Mouse (Mus musculus): ENCODE data around the gene Ttc8. TPM values are rescaled to one million over a fixed set of nuclear protein-coding genes. Genes with fewer than 3 reads are reported as not detected.

Gene Ttc8
- polyA plus RNA-seq, 1 experiment: 83.6 TPM

DNA sequence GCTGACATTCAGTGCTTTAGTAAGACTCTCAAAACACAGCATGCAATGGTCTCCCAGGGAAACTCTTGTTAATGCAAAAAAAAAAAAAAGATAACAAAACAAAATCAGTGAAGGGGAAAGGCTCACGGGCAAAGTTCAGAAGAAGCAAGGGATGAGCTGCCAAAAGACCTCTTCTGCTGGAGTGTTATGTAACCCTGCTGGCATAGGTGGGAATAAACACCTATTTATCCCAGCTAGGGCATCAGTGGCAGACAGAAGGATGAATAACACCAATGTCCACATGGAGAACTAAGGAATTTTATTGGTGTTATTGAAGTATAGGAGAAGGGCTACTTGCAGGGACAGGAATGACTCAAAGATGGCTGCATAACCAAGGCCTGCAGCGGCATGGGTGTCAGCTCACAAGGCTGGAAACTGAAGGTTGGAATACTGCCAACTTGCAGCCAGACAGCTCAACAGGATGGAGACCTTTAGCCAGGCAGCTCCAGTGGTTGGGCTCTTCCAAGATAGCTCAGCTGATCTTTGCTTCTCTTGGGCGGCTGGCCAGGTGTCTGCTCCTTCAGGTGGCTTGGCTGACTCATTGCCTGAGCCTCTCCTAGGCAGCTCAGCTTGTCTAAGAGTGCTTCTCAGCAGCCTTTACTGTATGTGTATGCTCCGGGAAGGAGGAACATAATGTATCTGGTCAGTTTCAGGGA lies 45.2 kb downstream of the Ttc8 start:
- no peak for DNase-seq (ENCODE audit: extremely low spot score in 1 of 2, low spot score in 1 of 2)

DNA sequence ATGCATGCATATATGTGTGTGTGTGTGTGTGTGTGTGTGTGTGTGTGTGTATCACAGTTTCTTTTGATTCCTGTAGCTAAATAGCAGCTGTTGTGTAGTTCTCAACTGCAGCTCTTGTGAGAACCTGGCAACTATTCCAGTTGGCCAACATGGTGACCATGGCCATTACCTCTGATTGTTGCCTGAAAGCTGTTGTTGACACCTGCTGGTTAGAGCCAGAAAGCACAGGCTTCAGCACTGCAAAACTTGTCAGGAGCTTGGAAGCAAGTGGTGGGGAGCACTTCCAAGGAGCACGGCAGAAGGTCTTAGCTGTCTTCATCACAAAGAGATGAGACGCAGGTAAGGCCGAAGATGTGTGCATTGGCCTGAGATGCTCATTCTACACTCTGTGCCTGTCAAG lies 51.9 kb downstream of the Ttc8 start:
- no peak for DNase-seq (ENCODE audit: extremely low spot score in 1 of 2, low spot score in 1 of 2)

DNA sequence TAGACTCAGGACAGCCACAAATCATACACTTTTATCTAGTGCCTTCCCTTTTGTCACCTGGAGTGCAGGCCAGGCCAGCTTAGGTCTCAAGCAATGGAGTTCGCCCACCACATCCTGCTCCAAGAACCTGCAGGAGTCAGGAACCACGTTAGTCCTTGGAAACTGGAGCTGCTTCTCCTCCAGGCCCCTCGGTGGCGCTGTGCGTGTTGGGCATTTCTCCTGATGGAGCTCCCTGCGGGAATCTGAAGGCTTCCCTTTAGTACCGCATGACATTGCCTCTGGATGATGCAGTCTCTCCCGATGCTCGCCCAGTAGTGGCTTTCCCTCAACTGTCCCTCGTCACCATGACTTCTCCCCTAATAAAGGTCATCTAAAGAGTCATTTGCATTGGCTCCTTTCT lies 53.1 kb downstream of the Ttc8 start:
- DNase-seq (ENCODE audit: extremely low spot score in 1 of 2, low spot score in 1 of 2): no peak

DNA sequence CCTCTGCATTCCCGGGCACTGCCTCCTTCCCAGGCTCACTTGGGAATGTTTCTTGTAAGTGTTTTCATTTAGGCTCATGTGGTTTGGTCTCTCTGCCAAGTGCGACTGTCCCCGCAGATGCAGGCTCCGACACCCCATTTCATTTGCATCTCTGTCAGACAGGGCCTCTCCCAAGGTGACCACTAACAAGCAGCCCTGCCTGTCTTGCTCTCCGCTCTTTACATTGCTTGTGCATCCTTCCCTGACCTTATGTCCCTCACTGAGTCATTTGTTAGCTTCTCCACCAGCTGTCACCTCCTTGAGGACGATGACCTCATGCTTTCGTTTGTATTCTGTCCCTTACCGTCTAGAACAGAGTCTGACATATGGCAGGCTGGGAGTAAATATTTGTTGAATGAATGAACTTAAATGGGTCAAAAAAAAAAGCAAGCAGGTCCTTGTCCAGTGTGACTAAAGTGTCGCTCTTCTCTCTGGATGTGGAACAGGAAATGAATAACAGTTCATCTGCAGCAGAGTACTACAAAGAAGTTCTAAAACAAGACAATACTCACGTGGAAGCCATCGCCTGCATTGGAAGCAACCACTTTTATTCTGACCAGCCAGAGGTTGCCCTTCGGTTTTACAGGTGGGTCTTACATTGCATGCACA lies 53.9 kb downstream of the Ttc8 start:
- DNase-seq (ENCODE audit: extremely low spot score in 1 of 2, low spot score in 1 of 2): no peak

DNA sequence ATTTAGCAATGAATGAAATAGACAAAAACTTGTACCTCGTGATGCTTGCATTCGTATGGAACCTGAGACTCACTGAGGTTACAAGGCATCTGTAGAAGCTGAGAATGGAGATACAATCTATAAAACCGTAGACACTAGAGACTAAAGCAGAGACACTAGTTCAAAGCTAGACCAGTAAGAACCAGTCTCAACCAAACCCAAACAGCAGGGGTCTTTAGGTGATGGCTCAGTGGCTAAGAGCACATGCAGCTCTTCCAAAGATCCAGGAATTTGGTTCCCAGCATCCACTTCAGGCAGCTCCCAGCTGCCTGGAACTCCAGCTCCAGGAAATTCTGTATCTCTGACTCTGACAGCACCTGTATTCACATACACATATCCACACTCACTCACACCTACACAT lies 60.7 kb downstream of the Ttc8 start:
- DNase-seq (ENCODE audit: extremely low spot score in 1 of 2, low spot score in 1 of 2): no peak

DNA sequence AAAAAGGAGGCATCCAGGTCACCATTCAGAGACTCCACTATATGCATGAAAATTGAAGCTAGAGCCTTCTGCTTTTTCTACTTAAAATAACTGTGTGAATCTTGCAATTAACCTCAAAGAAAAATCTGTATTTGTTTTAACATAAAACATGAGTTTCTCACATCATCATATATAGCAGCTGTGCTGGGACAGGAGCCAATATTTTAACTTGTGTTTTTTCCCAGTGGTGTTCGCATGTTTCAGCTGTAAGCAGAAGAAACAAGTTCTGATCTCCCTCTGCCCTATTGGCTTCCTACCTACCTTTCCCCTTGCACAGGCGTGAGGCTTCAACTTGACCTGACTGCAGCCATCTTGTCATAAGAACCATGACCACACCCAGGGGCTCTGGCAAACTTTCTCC lies 64.4 kb downstream of the Ttc8 start:
- peak in 1 of 2 experiments; percentile 47 for DNase-seq (ENCODE audit: extremely low spot score in 1 of 2, low spot score in 1 of 2)

DNA sequence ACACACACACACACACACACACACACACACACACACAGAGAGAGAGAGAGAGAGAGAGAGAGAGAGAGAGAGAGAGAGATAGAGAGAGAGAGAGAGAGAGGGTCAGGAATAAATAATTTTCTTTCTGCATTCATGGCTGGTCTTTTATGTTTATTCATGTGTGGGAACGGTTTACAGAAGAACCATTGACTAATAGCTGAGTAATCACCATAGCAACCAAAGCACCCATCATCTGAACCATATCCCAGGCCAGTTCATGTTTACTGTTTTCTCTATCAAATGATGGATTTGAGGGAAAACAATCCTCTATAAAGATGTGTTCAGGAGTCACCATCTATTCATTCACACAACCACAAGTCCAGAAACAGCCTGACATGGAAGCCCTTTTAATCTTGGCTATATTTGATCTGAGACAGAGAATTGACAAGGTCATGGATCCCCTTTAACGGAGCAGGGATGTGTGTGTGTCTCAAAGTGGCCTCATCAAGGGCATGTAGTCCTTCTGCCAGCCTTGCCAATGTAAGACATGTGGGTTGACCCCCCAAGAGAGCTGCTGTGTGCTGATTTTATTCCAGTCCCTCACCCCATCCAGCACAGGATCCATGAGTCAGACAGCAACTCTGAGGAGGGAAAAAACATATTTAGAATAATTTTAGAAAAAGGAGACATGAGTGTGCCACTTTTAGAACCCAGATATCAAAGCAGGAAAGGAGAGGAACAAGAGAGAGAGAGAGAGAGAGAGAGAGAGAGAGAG lies 70.9 kb downstream of the Ttc8 start:
- peak; percentile 32 to 52 for DNase-seq (ENCODE audit: extremely low spot score in 1 of 2, low spot score in 1 of 2)

DNA sequence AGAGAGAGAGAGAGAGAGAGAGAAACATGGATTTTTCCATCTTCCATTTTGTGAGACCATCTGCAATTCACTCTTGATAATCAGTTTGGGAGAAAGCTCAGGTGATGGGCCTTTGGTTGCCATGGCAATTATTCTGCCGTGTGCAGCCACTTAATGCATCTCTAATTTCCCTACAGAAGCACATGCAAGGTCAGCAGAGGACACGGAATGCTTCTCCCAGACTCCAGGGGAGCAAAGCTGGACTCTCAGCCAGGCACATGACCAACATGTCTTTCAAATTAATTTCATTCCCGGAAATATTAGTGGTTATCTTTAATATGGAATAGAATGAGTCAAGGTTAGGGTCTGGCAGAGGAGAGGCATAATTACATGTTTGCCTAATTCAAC lies 71.4 kb downstream of the Ttc8 start:
- DNase-seq (ENCODE audit: extremely low spot score in 1 of 2, low spot score in 1 of 2): no peak

DNA sequence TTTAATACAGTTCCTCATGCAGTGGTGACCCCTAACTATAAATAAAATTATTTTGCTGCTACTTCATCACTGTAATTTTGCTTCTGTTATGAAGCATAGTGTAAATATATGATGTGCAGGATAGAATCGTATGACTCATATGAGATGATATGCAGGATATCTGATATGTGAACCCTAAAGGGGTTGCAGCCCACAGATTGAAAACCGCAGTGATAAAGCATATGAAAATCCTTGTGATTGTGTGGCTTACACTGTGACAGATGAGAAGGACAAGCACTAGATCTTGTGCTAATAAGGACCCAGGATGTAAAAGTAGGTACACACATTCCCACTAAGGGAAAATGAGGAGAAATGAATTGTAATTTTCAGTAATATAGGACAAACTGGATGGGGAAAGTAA lies 73.4 kb downstream of the Ttc8 start:
- DNase-seq (ENCODE audit: extremely low spot score in 1 of 2, low spot score in 1 of 2): no peak

DNA sequence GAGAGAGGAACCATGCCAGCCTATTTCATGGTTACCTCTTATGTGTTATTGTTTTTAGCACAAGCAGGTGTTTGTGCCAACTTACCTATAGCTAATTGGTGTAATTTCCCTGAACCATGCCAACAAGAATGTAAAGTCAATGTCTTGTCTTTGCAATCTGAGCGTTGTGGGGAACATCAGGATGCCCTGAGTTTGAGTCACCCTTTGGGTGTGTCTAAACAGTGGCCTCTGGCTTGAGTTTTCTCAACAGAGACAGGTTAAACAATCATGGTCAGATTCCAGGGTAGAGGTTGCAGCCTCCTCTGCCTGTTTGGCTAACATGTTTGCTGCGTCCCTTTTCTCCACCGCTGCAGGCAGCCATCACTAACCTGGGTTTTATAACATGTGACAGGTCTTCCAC lies 74.0 kb downstream of the Ttc8 start:
- no peak for DNase-seq (ENCODE audit: extremely low spot score in 1 of 2, low spot score in 1 of 2)

DNA sequence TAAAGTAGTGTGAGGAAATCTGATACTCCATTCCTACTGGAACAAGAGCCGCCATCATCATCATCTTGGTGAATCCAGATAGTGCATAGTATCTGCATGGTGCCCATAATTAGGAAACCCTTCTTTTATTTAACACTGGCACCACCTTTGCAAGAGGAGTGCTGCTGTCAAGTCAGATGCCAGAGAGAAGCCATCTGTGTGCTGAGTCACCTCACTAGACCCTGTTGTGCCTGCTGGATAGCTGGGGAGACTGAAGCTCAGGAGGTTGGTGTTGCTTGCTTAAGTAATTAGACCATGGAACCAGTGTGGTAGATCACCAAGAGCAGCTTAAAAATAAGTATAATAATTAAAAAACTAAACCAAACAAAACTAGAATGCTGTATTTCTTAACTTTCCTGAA lies 75.5 kb downstream of the Ttc8 start:
- peak in 1 of 2 experiments; percentile 50 for DNase-seq (ENCODE audit: extremely low spot score in 1 of 2, low spot score in 1 of 2)

DNA sequence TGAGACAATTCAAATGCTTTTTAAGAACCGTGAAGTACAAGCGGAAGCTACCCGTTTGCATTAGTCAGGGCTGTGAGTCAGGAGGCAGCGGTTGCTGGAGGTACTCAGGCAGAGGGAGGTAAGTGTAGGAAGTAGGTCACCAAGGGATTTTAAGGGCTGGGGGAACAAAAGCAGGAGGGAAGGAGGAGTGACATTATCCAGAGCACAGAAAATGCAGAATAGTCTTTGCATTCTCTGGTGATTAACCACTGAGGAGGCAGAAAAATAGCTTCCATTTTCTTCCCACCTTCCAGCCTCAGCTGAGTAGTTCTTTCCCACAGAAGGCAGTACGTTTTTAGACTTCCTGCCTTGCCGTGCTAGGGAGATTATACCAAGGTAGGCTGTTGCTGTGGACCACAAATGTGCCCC lies 76.2 kb downstream of the Ttc8 start:
- peak in 1 of 2 experiments; percentile 76 for DNase-seq (ENCODE audit: extremely low spot score in 1 of 2, low spot score in 1 of 2)

DNA sequence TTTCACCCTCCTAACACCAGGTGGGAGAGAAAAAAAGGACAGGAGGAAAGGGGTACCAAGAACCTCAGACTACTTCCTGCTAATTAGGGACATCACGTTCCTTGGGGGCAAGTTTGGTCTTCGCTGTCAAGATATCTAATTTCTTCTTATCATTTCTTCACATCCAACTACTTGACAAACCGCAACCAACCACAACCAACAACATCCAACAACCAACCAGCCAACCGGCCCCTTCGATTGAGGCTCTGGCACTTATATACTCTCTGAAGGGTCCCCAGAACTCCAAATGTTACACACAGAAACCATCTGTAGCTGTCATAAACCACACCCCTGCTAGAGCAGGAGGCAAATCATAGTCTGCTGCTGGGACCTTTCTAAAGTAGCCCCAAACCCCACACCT lies 76.7 kb downstream of the Ttc8 start:
- no peak for DNase-seq (ENCODE audit: extremely low spot score in 1 of 2, low spot score in 1 of 2)

DNA sequence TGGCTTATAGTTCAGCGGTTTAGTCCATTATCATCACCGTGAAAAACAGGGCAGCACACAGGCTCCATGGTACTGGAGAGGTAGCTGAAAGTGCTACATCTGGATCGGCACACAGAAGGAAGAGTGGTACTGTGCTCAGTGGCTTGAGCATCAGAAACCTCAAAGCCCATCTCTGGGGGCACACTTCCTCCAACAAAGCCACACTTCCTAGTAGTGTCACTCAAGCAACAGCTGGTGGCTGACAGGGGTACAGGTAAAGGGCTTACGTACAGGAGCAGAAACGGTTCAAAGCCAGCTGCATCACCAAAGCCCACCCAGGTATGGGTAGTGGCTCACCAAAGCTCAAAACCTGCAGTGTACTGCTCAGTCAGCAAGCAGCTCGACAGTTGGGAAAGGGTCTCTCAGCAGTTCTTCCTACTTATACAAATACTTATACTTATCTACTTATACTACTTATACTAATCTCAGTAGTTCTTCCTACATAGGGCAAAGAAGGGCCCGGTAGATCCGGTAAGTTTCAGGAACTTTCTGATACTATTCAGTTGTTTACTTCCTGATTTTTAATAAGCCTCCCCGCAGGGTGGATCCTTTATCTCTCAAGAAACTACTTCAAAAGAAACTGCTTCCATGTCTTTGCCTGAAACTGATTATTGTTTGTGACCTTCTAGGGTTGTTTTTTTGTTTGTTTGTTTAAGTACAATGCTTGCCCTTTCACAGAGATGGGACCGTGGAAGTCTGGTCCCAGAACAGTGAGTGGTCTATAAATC lies 78.5 kb downstream of the Ttc8 start:
- no peak for DNase-seq (ENCODE audit: extremely low spot score in 1 of 2, low spot score in 1 of 2)

DNA sequence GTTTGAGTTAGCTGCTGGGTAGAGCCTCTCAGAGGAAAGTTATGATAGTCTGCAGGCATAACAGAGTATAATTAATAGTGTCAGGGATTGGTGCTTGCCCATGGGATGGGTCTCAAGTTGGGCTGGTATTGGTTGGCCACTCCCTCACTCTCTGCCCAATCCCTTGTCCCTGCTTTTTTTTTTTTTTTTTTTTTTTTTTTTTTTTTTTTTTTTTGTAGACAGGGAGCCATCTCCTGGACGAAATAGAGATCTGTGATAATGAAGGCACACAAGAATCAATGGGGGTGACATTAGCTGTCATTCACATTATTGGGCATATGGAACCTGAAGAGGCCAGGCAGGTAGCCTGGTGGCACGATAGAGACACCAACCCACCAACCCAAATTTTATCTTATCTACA lies 79.9 kb downstream of the Ttc8 start:
- no peak for DNase-seq (ENCODE audit: extremely low spot score in 1 of 2, low spot score in 1 of 2)

DNA sequence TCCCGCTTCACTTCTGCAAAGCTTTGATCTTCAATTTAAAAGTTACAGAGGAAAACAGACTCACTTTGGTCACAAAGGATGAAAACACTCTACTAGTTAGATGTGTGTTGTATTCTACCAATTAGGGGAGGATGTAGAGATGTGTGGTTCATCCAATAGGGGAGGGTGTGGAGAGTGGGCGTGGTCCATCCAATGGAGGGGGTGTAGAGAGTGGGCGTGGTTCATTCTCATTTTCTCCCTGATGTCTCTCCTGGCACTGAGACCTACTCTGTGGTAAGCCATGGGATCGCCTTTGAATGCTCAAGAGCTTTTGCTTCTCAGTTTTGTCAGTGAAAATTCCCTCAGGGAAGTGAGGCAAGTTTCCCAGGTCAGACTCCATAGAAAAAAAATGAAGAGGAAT lies 82.7 kb downstream of the Ttc8 start:
- DNase-seq (ENCODE audit: extremely low spot score in 1 of 2, low spot score in 1 of 2): no peak

DNA sequence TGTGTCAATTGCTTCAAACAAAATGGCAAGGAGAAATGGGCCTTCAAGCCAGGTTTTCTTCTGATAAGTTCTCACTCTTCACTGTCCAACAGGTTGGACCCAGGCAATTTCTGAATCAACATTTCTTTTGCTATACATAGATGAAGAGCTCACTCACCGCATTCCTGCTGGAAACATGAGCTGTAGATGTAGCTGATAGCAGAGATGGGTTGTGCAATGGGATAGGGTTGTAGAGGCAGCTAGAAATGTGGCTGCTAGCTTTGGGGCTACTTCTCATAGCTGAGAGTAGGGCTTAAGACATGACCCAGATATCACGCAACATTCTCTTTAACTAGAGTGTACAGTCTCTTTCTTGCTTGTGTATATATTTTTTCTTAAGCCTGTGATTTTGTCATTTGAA lies 84.4 kb downstream of the Ttc8 start:
- no peak for DNase-seq (ENCODE audit: extremely low spot score in 1 of 2, low spot score in 1 of 2)

DNA sequence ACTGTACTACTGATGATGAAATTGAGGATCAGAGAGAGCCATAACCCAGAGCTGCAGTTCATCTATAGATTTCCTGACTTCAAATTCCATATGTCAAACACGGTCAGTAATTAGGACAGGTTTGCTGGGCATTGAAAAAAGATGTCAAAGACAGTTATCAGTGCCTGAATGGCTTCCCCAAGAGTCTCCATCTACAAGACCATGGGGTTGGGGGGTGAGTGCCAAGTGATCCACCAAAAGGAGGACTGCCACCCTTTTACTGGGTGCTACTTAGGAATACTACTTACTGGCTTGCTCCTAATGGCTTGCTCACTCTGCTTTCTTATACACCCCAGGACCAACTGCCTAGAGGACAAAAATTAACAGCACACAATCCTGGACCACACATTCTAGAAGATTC lies 88.4 kb downstream of the Ttc8 start:
- DNase-seq (ENCODE audit: extremely low spot score in 1 of 2, low spot score in 1 of 2): no peak

DNA sequence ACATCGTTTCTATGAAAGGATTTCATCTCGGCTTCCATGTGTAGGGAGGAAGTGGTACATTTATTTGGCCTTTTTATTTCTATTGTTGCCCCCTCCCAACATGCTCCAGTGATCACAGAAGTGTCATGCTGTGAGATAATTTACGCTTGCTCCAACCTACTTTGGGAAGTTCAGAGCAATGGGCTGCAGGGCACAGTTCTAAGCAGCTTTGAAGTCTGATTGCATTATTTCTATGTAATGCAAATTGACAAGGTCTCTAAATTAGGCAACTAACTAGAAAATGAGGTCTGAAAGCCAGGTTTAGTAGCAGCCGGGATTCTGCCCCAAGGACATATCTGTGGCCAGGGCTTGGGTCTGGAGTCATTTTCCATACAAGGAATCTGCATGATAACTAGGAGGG lies 89.1 kb downstream of the Ttc8 start:
- no peak for DNase-seq (ENCODE audit: extremely low spot score in 1 of 2, low spot score in 1 of 2)

DNA sequence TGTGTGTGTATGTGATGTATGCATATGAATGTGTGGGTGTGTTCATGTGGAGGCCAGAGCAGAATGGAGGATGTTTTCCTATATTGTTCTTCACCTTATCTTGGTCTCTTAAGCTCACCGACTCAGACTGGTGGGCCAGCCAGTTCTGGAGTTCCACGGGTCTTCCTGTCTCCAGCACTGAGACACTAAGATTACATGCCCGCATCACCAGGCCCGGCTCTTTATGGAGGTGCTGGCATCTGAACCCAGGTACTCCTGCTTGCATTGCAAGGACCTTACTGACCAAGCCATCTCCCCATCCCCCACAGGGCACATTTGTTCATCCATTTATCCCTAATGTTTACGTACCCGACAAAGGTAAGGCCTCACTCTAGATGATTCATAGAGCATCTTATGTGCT lies 89.7 kb downstream of the Ttc8 start:
- no peak for DNase-seq (ENCODE audit: extremely low spot score in 1 of 2, low spot score in 1 of 2)

DNA sequence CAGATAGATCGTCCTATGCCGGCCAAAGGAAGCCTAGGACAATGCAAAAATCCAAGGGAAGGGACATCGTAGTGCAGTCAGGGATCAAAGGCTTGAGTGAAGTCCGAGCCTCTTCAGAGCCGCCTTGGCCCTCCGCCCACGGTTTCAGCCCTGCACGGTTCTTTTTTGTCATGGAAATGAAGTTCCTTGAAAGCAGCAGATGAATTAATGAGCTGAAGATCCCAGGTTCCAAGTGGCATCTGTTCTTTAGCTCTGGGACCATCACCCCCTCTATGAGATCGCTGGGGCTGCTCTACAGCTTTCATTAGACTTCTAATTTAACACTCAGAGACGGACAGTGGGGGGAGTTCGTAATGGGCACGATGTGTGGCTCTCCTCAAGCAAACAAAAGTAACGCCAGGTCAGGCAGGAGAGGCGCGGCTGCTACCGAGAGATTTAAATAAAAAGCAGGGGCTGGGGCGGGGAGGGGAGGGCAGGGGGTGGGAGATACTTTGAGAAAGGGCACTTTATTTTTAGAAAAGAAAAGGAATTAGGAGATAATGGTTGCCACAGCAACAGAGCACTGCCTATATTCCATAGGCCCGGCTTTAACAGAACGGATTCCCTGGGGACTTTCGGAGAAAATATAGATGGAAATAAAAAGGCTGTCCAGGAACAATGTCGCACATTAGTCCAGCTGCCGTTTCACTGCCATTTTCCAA lies 90.9 kb downstream of the Ttc8 start:
- no peak for DNase-seq (ENCODE audit: extremely low spot score in 1 of 2, low spot score in 1 of 2)

All from frontal cortex, adult 2 months (tissue).